Mouse (Mus musculus) bone marrow macrophage, adult 2 months (primary cell): Measurements from ENCODE around the gene Gm17359.

Source experiments
- CTCF ChIP-seq: IDR thresholded peaks from 2 replicates; pipeline ENCODE4 v1.5.1; 2012; ENCODE audit warnings: low read depth, mild to moderate bottlenecking, low read length, moderate library complexity
- POLR2A ChIP-seq: IDR thresholded peaks from 2 replicates; pipeline ENCODE4 v1.6.1; 2012; ENCODE audit warnings: mild to moderate bottlenecking, low read depth, low read length, borderline replicate concordance

- TF ChIP-seq POLR2A = no peak
- no peak for TF ChIP-seq CTCF
Measured at GRCm38 (mm10) chr3:79495151-79495550, 158.7 kb downstream of the Gm17359 start.
